Mouse (Mus musculus): Measurements from ENCODE around the gene Gm21294. TPM values are rescaled to one million over a fixed set of nuclear protein-coding genes. Genes with fewer than 3 reads are reported as not detected.
"Not testable (repeated sequence)": the region's sequence is repeated elsewhere in the genome, so short reads cannot be mapped to it uniquely, and the experiment has no call there.

Gm21294 gene
- polyA plus RNA-seq (2016; fragmentation: Nextera tagmentation; extraction: Ambion mirVana) = not detected in 2 replicates

DNA sequence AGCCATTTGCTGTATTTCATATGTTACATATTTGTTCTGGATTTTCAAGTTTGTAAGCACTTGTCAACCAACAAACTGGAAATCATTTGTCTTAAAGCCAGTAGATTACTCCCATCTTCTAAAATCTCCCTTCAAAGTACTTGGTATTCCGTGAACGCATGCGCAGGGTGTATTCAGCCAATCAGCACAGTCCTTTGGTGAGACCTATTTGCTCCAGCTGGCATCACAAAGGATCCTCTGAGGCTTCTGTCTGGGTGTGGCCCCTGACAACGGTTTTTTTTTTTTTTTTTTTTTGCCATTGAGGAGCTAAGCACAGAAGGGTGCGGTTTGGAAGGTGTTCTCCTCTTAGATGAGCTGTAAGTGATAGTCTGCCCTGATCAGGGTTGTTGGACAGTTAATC is at the start of gene Gm21294:
Gene Gm21294 (plus strand): TSS at position 301 of the 400 bp plus-strand sequence.
- WGBS = no CpG with 5 or more reads among the region's 5 CpGs

DNA sequence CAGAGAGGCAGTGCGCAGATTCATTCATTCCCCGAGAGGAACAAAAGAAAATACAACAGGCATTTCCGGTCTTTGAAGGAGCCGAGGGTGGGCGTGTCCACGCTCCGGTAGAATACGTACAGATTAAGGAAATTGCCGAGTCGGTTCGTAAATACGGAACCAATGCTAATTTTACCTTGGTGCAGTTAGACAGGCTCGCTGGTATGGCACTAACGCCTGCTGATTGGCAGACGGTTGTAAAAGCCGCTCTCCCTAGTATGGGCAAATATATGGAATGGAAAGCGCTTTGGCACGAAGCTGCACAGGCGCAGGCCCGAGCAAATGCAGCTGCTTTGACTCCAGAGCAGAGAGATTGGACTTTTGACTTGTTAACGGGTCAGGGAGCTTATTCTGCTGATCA is 73.6 kb downstream of the Gm21294 start:
- H3K27me3 ChIP-seq (ENCODE audit: low read depth, poor library complexity, severe bottlenecking); H3K4me3 ChIP-seq; H3K27ac ChIP-seq (replicated peaks); DNase-seq (ENCODE audit: low spot score); H3K36me3 ChIP-seq; H3K4me1 ChIP-seq; H3K9me3 ChIP-seq (replicated peaks): not testable (repeated sequence)
- 75% methylated on average over 2 of the region's 21 CpGs for WGBS

More for the DNA sequence above, at the start of gene Gm21294:
- H3K4me1 ChIP-seq; H3K36me3 ChIP-seq; H3K9me3 ChIP-seq (replicated peaks); DNase-seq (ENCODE audit: low spot score); H3K27ac ChIP-seq (replicated peaks); H3K27me3 ChIP-seq (ENCODE audit: low read depth, poor library complexity, severe bottlenecking); H3K4me3 ChIP-seq: not testable (repeated sequence)

All from midbrain, embryonic 10.5 days (tissue).